Mouse (Mus musculus) heart, embryonic 16.5 days (tissue): Measurements from ENCODE around the gene Polr3b. TPM values are rescaled to one million over a fixed set of nuclear protein-coding genes. Genes with fewer than 3 reads are reported as not detected.

ENCODE experiments used
- ATAC-seq: fragments of 200-750 bp; cut with Nextera tagmentation; replicated peaks from 2 replicates; pipeline ENCODE4 v1.8.0; 2017; ENCODE audit warnings: moderate number of reproducible peaks; ENCODE audit not compliant: insufficient read depth, low FRiP score; ENCODE audit errors: extremely low read depth
- H3K27ac ChIP-seq: fragments of 300-500 bp; sonication (generic); 2 replicates; pipeline ENCODE4 v1.5.1; 2014; ENCODE audit warnings: mild to moderate bottlenecking, low read length, control low read depth, moderate library complexity
- H3K27me3 ChIP-seq: fragments of 300-500 bp; sonication (generic); 2 replicates; pipeline ENCODE4 v1.6.1; 2014; ENCODE audit warnings: low read length, mixed read lengths; ENCODE audit not compliant: control insufficient read depth, insufficient read depth
- H3K36me3 ChIP-seq: fragments of 300-500 bp; sonication (generic); 2 replicates; pipeline ENCODE4 v1.6.1; 2014; ENCODE audit not compliant: control insufficient read depth, insufficient read depth
- H3K4me1 ChIP-seq: fragments of 300-500 bp; sonication (generic); 2 replicates; pipeline ENCODE4 v1.6.1; 2014; ENCODE audit warnings: low read length, mixed read lengths; ENCODE audit not compliant: control insufficient read depth, insufficient read depth
- H3K4me2 ChIP-seq: fragments of 300-500 bp; sonication (generic); 2 replicates; pipeline ENCODE4 v1.6.1; 2014; ENCODE audit warnings: low read depth, mild to moderate bottlenecking, control low read depth, low read length
- H3K4me3 ChIP-seq: fragments of 300-500 bp; sonication (generic); 2 replicates; pipeline ENCODE4 v1.5.1; 2014; ENCODE audit warnings: mild to moderate bottlenecking, control low read depth, low read length
- H3K9ac ChIP-seq: fragments of 300-500 bp; sonication (generic); 2 replicates; pipeline ENCODE4 v1.6.1; 2014; ENCODE audit warnings: low read length, control low read depth
- H3K9me3 ChIP-seq: fragments of 300-500 bp; sonication (generic); replicated peaks from 2 replicates; pipeline ENCODE4 v1.6.1; 2016; ENCODE audit warnings: low read length; ENCODE audit not compliant: control insufficient read depth
- WGBS: fragments of 180-500 bp; shearing (Covaris S2); extraction: QIAGEN DNeasy Blood & Tissue Kit; methylation state at CpG from one replicate; pipeline ENCODE4 v1.1.7; 2014; 5-methylcytosine and 5-hydroxymethylcytosine counted together
- polyA plus RNA-seq: library from polyadenylated mRNA; unstranded; fragments of >200 nt; fragmentation: Nextera tagmentation; extraction: Ambion mirVana; gene quantifications from 2 replicates; pipeline ENCODE4 v1.2.1, GENCODE M21; 2015

The Polr3b gene
- polyA plus RNA-seq, 1 experiment from 2014 or later = 10.0 TPM

DNA sequence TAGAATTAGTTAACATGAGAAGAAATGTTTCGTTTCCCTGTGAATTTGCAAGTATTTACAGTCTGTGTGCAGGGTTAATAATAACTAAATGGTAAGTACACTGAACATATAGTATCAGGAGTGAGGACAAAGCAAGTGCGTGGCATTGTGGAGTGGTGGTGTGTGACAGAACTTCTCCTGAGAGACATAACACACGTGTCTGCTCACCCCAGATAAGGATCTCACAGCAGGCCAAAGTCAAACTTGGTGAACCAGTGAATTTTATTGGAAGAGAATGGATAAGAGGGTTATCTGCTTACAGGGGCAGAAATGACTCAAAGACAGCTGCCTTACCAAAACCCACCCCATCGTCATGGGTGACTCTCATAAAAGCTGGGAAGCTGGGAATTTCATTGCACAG lies 26.8 kb downstream of the Polr3b start:
- Histone ChIP-seq H3K4me3 (no peak overlapping the region), H3K9ac (no peak overlapping the region), H3K36me3 (peaks cover 17% of the 10 kb centered on the region), H3K4me2 (no peak overlapping the region), H3K27me3 (no peaks in the 10 kb centered on the region), H3K4me1 (peaks cover 3% of the 10 kb centered on the region; the same call in 1 of the 2 replicates), H3K9me3 (no peaks in the 10 kb centered on the region), H3K27ac (no peak overlapping the region)
- ATAC-seq = no peak
- 80% methylated on average over 4 of the region's 4 CpGs for WGBS

DNA sequence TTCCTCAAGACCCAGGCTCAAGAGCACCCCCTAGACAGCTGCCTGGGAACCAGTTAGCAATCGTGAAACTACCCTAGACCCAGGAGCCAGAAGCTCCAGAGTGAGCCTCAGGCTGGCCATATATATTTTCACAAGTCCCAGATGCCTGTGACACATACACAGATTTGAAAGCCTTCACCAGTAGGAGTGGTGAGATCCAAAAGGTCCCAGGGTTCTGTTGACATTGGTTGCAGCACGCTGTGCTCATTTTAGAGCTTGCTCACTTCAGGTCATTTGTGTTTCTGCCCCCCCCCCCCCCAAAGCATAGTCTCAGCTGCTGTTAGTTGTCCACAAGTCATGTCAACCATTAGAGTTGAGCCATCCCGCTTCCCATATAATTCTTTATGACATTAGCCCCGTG lies 31.9 kb downstream of the Polr3b start:
- H3K9me3 ChIP-seq = no peaks in the 10 kb centered on the region
- H3K27me3 ChIP-seq = no peaks in the 10 kb centered on the region
- no peak overlapping the region for H3K4me2 ChIP-seq
- 75% methylated on average over 4 of the region's 4 CpGs for WGBS
- H3K27ac ChIP-seq = no peak overlapping the region
- peaks cover 6% of the 10 kb centered on the region; the same call in 1 of the 2 replicates for H3K4me1 ChIP-seq
- H3K4me3 ChIP-seq = no peak overlapping the region
- no peak overlapping the region for H3K9ac ChIP-seq
- peaks cover 10% of the 10 kb centered on the region; the same call in 1 of the 2 replicates for H3K36me3 ChIP-seq
- no peak for ATAC-seq

DNA sequence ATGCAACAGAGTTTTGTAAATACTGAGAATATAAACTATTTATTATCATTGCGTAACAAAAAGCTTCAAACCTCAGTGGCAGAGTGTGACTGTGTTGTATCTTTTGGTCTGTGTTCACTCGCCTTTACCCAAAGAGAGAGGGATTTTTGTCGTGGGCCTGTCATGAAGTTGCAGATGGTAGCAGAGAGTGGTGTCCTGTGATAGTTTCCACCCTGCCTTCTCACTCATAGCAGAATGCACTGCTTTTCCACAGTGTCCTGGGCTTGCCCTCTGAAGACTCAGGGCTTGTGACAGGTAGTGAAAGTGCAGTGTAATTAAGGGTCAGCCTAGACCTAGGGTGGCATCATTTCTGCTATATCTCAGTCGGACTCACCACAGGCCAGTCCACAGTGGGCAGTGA lies 32.6 kb downstream of the Polr3b start:
- H3K4me1 ChIP-seq = peaks cover 6% of the 10 kb centered on the region; the same call in 1 of the 2 replicates
- H3K27ac ChIP-seq = no peak overlapping the region
- no peak overlapping the region for H3K4me2 ChIP-seq
- WGBS = 86% methylated on average over 4 of the region's 4 CpGs
- no peak overlapping the region for H3K9ac ChIP-seq
- H3K27me3 ChIP-seq = no peaks in the 10 kb centered on the region
- peaks cover 10% of the 10 kb centered on the region; the same call in 1 of the 2 replicates for H3K36me3 ChIP-seq
- ATAC-seq = no peak
- H3K4me3 ChIP-seq = no peak overlapping the region
- H3K9me3 ChIP-seq = no peaks in the 10 kb centered on the region

DNA sequence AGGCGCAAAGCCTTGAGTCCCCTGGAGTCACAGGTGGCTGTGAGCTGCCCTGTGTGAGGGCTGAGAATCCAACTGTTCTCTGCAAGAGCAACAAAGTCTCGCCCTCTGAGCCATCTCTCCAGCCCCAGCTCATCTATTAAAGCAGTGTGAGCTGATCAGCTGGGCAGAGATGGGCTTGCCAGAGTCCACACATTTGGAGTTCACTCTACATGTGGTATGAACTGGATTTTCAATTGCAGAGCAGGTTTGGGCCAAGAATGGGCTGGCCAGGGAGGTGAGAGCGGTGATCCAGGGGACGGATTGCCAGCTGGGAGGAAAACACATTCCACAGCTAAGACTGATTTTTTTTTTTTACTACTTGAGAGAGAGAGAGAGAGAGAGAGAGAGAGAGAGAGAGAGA lies 34.5 kb downstream of the Polr3b start:
- Histone ChIP-seq H3K9ac (no peak overlapping the region), H3K4me3 (no peak overlapping the region), H3K36me3 (peaks cover 15% of the 10 kb centered on the region), H3K4me1 (peaks cover 6% of the 10 kb centered on the region; the same call in 1 of the 2 replicates), H3K27ac (no peak overlapping the region), H3K27me3 (no peaks in the 10 kb centered on the region), H3K9me3 (peaks cover 4% of the 10 kb centered on the region; the same call in 1 of the 2 replicates), H3K4me2 (no peak overlapping the region)
- WGBS = 60% methylated on average over 4 of the region's 4 CpGs
- ATAC-seq = no peak

DNA sequence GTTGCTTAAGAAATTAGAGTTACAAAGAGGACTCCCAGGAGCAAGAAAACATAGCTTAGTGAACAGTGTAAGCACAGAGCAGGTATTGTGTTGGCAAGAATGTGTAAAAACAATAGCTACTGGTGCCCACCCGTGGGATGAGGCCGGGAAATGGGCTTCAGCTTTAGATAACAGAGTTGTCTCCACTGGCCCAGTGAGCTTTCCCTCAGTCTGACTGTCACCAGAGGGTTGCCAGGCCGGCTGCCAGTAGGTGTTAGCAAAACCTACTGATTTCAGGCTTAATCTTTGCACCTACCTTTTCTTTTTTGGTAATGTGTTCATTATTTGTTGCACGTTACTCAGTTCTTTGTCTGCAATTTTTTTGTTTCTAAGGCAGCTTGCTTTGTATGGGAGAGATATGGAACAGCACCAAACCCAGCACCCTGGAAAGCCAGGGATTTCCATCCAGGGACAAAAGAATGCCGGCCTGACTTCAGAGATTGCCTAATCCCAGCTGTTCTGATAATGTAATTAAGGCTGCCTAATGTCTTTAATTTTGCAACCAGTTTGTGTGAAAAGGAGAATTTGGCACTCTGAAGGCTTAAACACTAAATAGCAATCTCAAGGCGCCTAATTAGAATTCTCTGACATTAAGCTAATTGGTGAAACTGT lies 35.5 kb downstream of the Polr3b start:
- 41% methylated on average over 6 of the region's 6 CpGs for WGBS
- no peak overlapping the region for H3K9ac ChIP-seq
- no peak overlapping the region for H3K4me3 ChIP-seq
- H3K9me3 ChIP-seq = peaks cover 5% of the 10 kb centered on the region; the same call in 1 of the 2 replicates
- H3K27ac ChIP-seq = peak overlapping the region; percentile 1
- no peak overlapping the region for H3K4me2 ChIP-seq
- H3K36me3 ChIP-seq = peaks cover 15% of the 10 kb centered on the region
- H3K4me1 ChIP-seq = peaks cover 6% of the 10 kb centered on the region; the same call in 1 of the 2 replicates
- ATAC-seq = no peak
- H3K27me3 ChIP-seq = no peaks in the 10 kb centered on the region

DNA sequence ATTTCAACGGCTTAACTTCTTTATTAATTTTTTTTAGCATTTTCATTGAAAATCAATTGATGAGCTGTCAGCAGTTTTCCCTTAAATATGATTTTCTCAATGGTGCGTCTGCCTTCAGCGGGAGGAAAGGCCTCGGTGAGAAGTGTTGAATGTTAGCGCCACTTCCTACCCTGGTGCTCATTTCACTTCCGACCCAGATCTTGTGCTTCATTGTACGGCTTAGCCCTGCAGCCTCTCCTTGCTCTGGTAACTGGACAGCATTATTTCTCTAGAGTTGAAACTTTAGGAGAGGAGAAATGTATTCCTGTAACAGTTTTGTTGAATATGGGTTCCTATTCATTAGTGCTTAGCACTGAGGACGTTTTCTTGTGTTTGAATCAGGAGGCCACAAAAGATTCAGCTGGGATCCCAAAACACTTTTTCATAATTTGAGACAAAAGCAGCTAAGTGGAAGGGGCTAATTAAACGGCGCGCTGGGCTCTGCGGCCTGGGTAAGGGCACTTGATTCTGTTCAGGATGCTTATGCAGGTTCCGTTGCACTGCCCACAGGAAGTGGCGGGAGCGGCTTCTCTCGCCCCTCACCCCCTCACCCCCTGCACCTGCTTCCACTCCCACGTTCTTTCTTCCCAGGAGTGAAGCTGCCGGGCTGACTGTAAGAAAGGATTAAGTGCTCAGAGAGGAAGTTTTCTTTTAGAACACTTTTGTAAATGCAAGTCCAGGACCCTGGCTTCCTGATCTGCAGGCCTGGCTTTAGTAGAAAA lies 36.2 kb downstream of the Polr3b start:
- 56% methylated on average over 18 of the region's 18 CpGs for WGBS
- no peaks in the 10 kb centered on the region for H3K27me3 ChIP-seq
- peaks cover 5% of the 10 kb centered on the region; the same call in 1 of the 2 replicates for H3K9me3 ChIP-seq
- H3K4me2 ChIP-seq = peak overlapping the region; percentile 14; the same call in 1 of the 2 replicates
- no peak overlapping the region for H3K9ac ChIP-seq
- peaks cover 6% of the 10 kb centered on the region; the same call in 1 of the 2 replicates for H3K4me1 ChIP-seq
- peak overlapping the region; percentile 60 for H3K27ac ChIP-seq
- ATAC-seq = no peak
- peaks cover 9% of the 10 kb centered on the region for H3K36me3 ChIP-seq
- H3K4me3 ChIP-seq = no peak overlapping the region

DNA sequence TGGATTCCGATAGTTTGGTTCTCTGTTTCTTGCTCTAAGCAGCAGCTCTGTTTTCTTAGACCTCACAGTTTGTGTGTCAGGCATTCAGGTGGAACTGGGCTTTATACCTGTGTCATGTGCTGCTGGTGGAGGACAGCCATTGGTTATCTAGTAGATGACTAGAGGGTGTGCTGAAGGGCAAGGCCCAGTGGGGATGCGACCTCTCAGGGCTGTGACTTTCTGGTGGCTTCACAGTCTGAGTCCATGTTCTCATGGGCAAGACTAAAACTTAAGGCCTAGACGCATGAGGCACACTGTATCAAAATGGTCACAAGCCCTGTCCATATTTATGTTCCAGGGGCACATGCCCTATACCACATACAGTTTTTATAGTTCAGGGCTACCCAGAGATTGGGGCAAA lies 37.2 kb downstream of the Polr3b start:
- H3K4me2 ChIP-seq = no peak overlapping the region
- peaks cover 11% of the 10 kb centered on the region for H3K36me3 ChIP-seq
- no peak overlapping the region for H3K27ac ChIP-seq
- H3K4me1 ChIP-seq = 0 out of 2 replicates have a peak, but pooled peaks cover 3% of the 10 kb centered on the region
- H3K27me3 ChIP-seq = no peaks in the 10 kb centered on the region
- no peak overlapping the region for H3K4me3 ChIP-seq
- 85% methylated on average over 3 of the region's 3 CpGs for WGBS
- no peak for ATAC-seq
- no peak overlapping the region for H3K9ac ChIP-seq
- peaks cover 5% of the 10 kb centered on the region; the same call in 1 of the 2 replicates for H3K9me3 ChIP-seq

DNA sequence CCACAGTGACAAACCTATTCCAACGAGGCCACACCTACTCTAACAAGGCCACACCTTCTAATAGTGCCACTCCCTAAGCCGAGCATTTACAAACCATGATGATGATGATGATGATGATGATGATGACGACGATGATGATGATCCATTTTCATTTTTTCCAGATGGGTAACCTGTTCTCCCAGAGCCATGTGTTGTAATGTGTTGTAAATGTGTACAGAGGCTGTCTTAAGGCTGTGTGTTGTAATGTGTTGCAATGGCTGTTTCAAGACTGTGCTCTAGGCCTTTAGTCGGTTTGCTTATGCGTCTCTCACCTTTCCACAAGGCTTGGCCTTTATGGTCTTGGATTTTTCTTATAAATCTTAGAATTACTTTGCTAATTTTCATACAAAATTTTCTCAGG lies 40.0 kb downstream of the Polr3b start:
- Histone ChIP-seq H3K9me3 (peaks cover 5% of the 10 kb centered on the region; the same call in 1 of the 2 replicates), H3K9ac (no peak overlapping the region), H3K36me3 (peaks cover 11% of the 10 kb centered on the region), H3K4me3 (no peak overlapping the region), H3K4me2 (no peak overlapping the region), H3K27me3 (no peaks in the 10 kb centered on the region), H3K4me1 (no peaks in the 10 kb centered on the region), H3K27ac (no peak overlapping the region)
- 95% methylated on average over 6 of the region's 6 CpGs for WGBS
- ATAC-seq = no peak

DNA sequence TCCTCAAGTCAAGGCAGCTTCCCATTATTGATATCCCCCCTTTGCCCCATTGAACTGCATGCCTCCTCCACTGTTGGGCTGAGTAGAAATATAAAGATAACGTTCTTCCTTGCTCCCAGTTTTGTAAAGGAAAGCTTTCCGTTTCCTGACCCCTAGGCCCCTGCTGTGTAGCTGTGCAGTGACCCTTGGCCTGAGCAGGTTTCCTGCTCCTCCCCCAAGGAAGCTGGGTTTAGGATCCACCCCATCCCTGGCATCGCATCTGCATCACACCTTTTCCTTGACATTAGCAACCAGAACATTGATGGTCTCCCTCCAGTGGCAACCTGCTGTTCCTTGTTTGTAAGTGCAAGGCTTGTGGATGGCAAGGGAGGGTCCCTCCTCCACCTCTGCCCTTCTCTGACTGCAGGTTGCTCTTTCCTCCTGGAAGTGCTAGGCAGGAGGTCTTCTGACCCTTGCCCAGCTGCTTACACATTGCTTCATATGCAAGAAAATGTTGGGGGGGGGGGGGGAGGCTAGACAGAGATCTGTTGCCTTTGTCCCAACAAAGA lies 43.7 kb downstream of the Polr3b start:
- 57% methylated on average over 3 of the region's 3 CpGs for WGBS
- Histone ChIP-seq H3K27ac (no peak overlapping the region), H3K4me3 (no peak overlapping the region), H3K36me3 (peaks cover 14% of the 10 kb centered on the region), H3K9ac (no peak overlapping the region), H3K4me2 (no peak overlapping the region), H3K27me3 (no peaks in the 10 kb centered on the region), H3K4me1 (no peaks in the 10 kb centered on the region), H3K9me3 (peaks cover 5% of the 10 kb centered on the region; the same call in 1 of the 2 replicates)
- no peak; the same call in 1 of the 2 replicates for ATAC-seq
